Mouse (Mus musculus) kidney, embryonic 14.5 days (tissue): Measurements from ENCODE around the gene Kcnk7. TPM values are rescaled to one million over a fixed set of nuclear protein-coding genes. Genes with fewer than 3 reads are reported as not detected.

ENCODE experiments used
- ATAC-seq: fragments of 200-750 bp; cut with Nextera tagmentation; 2 replicates; pipeline ENCODE4 v1.8.0; 2017; ENCODE audit warnings: moderate number of reproducible peaks, mild to moderate bottlenecking, moderate TSS enrichment, moderate library complexity; ENCODE audit not compliant: low FRiP score, low TSS enrichment
- H3K27ac ChIP-seq: fragments of 300-500 bp; sonication (generic); 2 replicates; pipeline ENCODE4 v1.5.1; 2014; ENCODE audit warnings: low read depth, mild to moderate bottlenecking, low read length, moderate library complexity, mixed read lengths
- H3K27me3 ChIP-seq: fragments of 300-500 bp; sonication (generic); 2 replicates; pipeline ENCODE4 v1.6.1; 2014; ENCODE audit warnings: mild to moderate bottlenecking, low read length; ENCODE audit not compliant: control insufficient read depth, insufficient read depth
- H3K36me3 ChIP-seq: fragments of 300-500 bp; sonication (generic); 2 replicates; pipeline ENCODE4 v1.6.1; 2014; ENCODE audit warnings: low read length, mixed read lengths; ENCODE audit not compliant: control insufficient read depth, insufficient read depth
- H3K4me1 ChIP-seq: fragments of 300-500 bp; sonication (generic); 2 replicates; pipeline ENCODE4 v1.6.1; 2014; ENCODE audit warnings: low read length, mixed read lengths; ENCODE audit not compliant: control insufficient read depth, insufficient read depth
- H3K4me2 ChIP-seq: fragments of 300-500 bp; sonication (generic); replicated peaks from 2 replicates; pipeline ENCODE4 v1.6.1; 2014; ENCODE audit warnings: low read depth, mild to moderate bottlenecking, low read length
- H3K4me3 ChIP-seq: fragments of 300-500 bp; sonication (generic); 2 replicates; pipeline ENCODE4 v1.5.1; 2014; ENCODE audit warnings: mild to moderate bottlenecking, low read length
- H3K9ac ChIP-seq: fragments of 300-500 bp; sonication (generic); 2 replicates; pipeline ENCODE4 v1.6.1; 2014; ENCODE audit warnings: low read depth, mild to moderate bottlenecking, low read length, moderate library complexity
- H3K9me3 ChIP-seq: fragments of 300-500 bp; sonication (generic); 2 replicates; pipeline ENCODE4 v1.6.1; 2016; ENCODE audit warnings: low read length; ENCODE audit not compliant: control insufficient read depth
- WGBS: fragments of 180-500 bp; shearing (Covaris S2); extraction: QIAGEN DNeasy Blood & Tissue Kit; methylation state at CpG from one replicate; pipeline ENCODE4 v1.1.7; 2014; 5-methylcytosine and 5-hydroxymethylcytosine counted together
- microRNA-seq: library from miRNA; unstranded; fragments of <30 nt; microRNA quantifications from one replicate; pipeline ENCODE4, GENCODE M21; 2016
- polyA plus RNA-seq: library from polyadenylated mRNA; unstranded; fragments of >200 nt; fragmentation: Nextera tagmentation; extraction: Ambion mirVana; gene quantifications from 2 replicates; pipeline ENCODE4 v1.2.1, GENCODE M21; 2014

Kcnk7 gene
- polyA plus RNA-seq, 1 experiment from 2014 or later: 0.42 TPM

DNA sequence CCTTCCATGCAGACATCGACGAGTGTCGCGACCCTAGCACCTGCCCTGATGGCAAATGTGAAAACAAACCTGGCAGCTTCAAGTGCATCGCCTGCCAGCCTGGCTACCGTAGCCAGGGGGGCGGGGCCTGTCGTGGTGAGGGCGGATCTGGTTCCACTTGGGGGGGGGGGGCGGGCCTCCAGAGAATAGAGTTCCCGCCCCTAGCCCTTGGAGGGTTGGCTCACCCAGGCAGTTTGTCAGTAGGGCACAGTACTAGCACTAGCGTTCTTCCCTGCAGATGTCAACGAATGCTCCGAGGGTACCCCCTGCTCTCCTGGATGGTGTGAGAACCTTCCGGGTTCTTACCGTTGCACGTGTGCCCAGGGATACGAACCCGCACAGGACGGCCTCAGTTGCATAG is 47.6 kb downstream of the Kcnk7 start:
- H3K27ac ChIP-seq: no peak overlapping the region
- peak overlapping the region; percentile 1; the same call in 1 of the 2 replicates for H3K4me2 ChIP-seq
- peaks cover 10% of the 10 kb centered on the region for H3K4me1 ChIP-seq
- H3K9ac ChIP-seq: peak overlapping the region; percentile 32; the same call in 1 of the 2 replicates
- H3K9me3 ChIP-seq: no peaks in the 10 kb centered on the region
- ATAC-seq: peak; percentile 32; the same call in 1 of the 2 replicates
- no peaks in the 10 kb centered on the region; the same call in 1 of the 2 replicates for H3K36me3 ChIP-seq
- WGBS: 12% methylated on average over 20 of the region's 20 CpGs
- H3K27me3 ChIP-seq: peaks cover 36% of the 10 kb centered on the region
- H3K4me3 ChIP-seq: no peak overlapping the region

DNA sequence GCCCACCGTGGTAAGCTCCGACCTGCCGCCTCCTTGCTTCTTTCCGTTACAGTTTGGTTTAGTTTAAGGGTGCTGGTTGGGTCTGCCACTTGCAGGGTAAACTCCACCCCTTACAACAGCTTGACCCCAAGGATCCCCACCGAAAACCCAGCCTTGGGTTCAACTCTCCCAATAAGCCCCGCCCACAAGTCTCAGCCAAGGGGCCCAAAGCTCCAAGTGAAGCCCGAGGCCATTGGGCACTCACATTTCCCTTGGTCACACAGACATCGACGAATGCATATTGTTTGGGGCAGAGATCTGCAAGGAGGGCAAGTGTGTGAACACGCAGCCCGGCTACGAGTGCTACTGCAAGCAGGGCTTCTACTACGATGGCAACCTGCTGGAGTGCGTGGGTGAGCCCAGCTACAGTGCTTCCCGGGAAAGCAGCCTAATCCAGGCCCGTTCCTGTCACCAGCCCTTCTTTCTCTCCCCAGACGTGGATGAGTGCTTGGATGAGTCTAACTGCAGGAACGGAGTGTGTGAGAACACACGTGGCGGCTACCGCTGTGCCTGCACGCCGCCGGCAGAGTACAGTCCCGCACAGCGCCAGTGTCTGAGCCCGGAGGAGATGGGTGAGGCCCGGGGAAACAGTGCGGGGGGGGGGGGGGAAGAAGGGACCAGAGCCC is 52.3 kb downstream of the Kcnk7 start:
- 12% methylated on average over 26 of the region's 29 CpGs for whole genome bisulfite sequencing
- Histone ChIP-seq H3K9me3 (no peaks in the 10 kb centered on the region), H3K36me3 (peaks cover 42% of the 10 kb centered on the region), H3K4me1 (peaks cover 17% of the 10 kb centered on the region), H3K4me3 (peak overlapping the region; percentile 27), H3K27ac (no peak overlapping the region), H3K9ac (peak overlapping the region; percentile 40; the same call in 1 of the 2 replicates), H3K4me2 (peak overlapping the region; percentile 45), H3K27me3 (peaks cover 16% of the 10 kb centered on the region; the same call in 1 of the 2 replicates)
- ATAC-seq: peak; percentile 46

Small RNA genes within 50 kb of the gene (microRNA-seq; reads per million reads assigned to microRNA genes)
- not detected for gene Mir6987

Other genes with a start within 250 kb of the Kcnk7 start
- 8.5 and 11.3 TPM in 2 replicates for gene Ccdc85b, start 246.5 kb upstream of the Kcnk7 start, polyA plus RNA-seq
- gene Fibp, start 243.8 kb upstream of the Kcnk7 start, polyA plus RNA-seq: 122 and 125 TPM in 2 replicates
- 0.54 TPM in 2 replicates for gene Ctsw, start 235.9 kb upstream of the Kcnk7 start, polyA plus RNA-seq
- gene Efemp2, start 230.4 kb upstream of the Kcnk7 start, polyA plus RNA-seq: 109 and 139 TPM in 2 replicates
- 36.2 and 42.2 TPM in 2 replicates for gene Mus81, start 216.0 kb upstream of the Kcnk7 start, polyA plus RNA-seq
- gene Cfl1, start 213.9 kb upstream of the Kcnk7 start, polyA plus RNA-seq: 3,114 and 3,144 TPM in 2 replicates
- gene 1700020D05Rik, start 200.6 kb upstream of the Kcnk7 start, polyA plus RNA-seq: 0.19 TPM in 1 of 2 replicates, not detected in the other
- 5.7 and 6.5 TPM in 2 replicates for gene Snx32, start 193.8 kb upstream of the Kcnk7 start, polyA plus RNA-seq
- 11.1 and 11.8 TPM in 2 replicates for gene Ovol1, start 143.7 kb upstream of the Kcnk7 start, polyA plus RNA-seq
- gene Ap5b1, start 136.3 kb upstream of the Kcnk7 start, polyA plus RNA-seq: 7.6 and 9.2 TPM in 2 replicates
- 159 and 182 TPM in 2 replicates for gene Rnaseh2c, start 102.5 kb upstream of the Kcnk7 start, polyA plus RNA-seq
- 31.5 and 36.0 TPM in 2 replicates for gene Kat5, start 94.1 kb upstream of the Kcnk7 start, polyA plus RNA-seq
- 42.4 and 49.8 TPM in 2 replicates for gene Rela, start 66.9 kb upstream of the Kcnk7 start, polyA plus RNA-seq
- 17.4 and 26.8 TPM in 2 replicates for gene Sipa1, start 40.7 kb upstream of the Kcnk7 start, polyA plus RNA-seq
- 26.8 and 33.6 TPM in 2 replicates for gene Map3k11, start 15.6 kb upstream of the Kcnk7 start, polyA plus RNA-seq
- 31.2 and 35.4 TPM in 2 replicates for gene Pcnx3, start 15.5 kb upstream of the Kcnk7 start, polyA plus RNA-seq
- 8.8 and 11.5 TPM in 2 replicates for gene Ehbp1l1, start 21.9 kb downstream of the Kcnk7 start, polyA plus RNA-seq
- gene Fam89b, start 25.3 kb downstream of the Kcnk7 start, polyA plus RNA-seq: 92.8 and 114 TPM in 2 replicates
- 14.9 and 27.1 TPM in 2 replicates for gene Ltbp3, start 36.5 kb downstream of the Kcnk7 start, polyA plus RNA-seq
- gene Scyl1, start 67.1 kb downstream of the Kcnk7 start, polyA plus RNA-seq: 54.7 and 73.5 TPM in 2 replicates
- gene Frmd8, start 170.9 kb downstream of the Kcnk7 start, polyA plus RNA-seq: 17.4 and 26.5 TPM in 2 replicates
- gene Slc25a45, start 173.4 kb downstream of the Kcnk7 start, polyA plus RNA-seq: 3.3 and 3.5 TPM in 2 replicates
- gene Tigd3, start 189.8 kb downstream of the Kcnk7 start, polyA plus RNA-seq: 2.9 and 4.0 TPM in 2 replicates
- gene Dpf2, start 208.6 kb downstream of the Kcnk7 start, polyA plus RNA-seq: 132 and 167 TPM in 2 replicates
- gene Cdc42ep2, start 220.4 kb downstream of the Kcnk7 start, polyA plus RNA-seq: 10.5 and 10.8 TPM in 2 replicates